17 mouse cellular contexts compared by ENCODE assay signal in the genomic region with DNA sequence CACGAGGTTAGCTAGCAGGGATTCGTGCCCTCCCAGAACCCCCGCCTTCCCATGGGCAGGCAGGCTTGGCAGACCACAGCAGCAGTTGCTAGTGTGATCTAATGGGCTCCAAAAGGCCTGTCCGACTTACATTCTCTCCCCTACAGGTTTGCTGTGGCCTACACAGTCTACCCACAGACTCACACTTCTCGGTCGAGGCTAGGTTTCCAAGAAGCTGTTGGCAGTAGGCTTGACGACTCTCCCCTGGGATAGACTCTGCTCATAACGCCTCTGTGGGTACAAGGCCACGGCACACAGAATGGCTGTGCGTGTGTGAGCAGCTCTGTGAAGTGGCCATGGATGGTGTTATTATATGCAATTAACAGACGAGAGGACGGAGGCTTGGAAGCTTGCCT. TPM values are rescaled to one million over a fixed set of nuclear protein-coding genes. Genes with fewer than 3 reads are reported as not detected.
DNase-seq lines count a peak whose midpoint lies in the region; ATAC-seq and TF ChIP-seq lines count a peak whose summit lies in the region.
"Had no signal": no experiment of that assay in that cellular context is flagged by ENCODE, and none has a peak within 500 bp of the region (broad histone marks: within the 10 kb centered on the region; RNA-seq: fewer than 3 reads in every experiment).

No protein-coding gene starts in this region.

- no peaks in the 10 kb centered on the region for H3K36me3 ChIP-seq in forebrain, embryonic 16.5 days (ENCODE audit: control insufficient read depth, insufficient read depth)
- H3K36me3 ChIP-seq in midbrain, postnatal 0 days (ENCODE audit: insufficient read depth, low read length), result 0 out of 2 replicates have a peak, but pooled peaks cover 9% of the 10 kb centered on the region
- H3K36me3 ChIP-seq in heart, embryonic 10.5 days, result no peaks in the 10 kb centered on the region

- peaks cover 11% of the 10 kb centered on the region for H3K4me1 ChIP-seq in cortical plate, adult 2 months (ENCODE audit: control insufficient read depth, insufficient read depth, low read length)
- H3K4me1 ChIP-seq in forebrain, embryonic 16.5 days (replicated peaks; ENCODE audit: control insufficient read depth, insufficient read depth, low read length), result peaks cover 26% of the 10 kb centered on the region
- H3K4me1 ChIP-seq in midbrain, postnatal 0 days (ENCODE audit: insufficient read depth, low read length), result peaks cover 20% of the 10 kb centered on the region; the same call in 1 of the 2 replicates
- H3K4me1 ChIP-seq in heart, embryonic 10.5 days, result peaks cover 11% of the 10 kb centered on the region

- 53% methylated on average over 12 of the region's 12 CpGs for WGBS in forebrain, embryonic 16.5 days
- WGBS in midbrain, postnatal 0 days, result 66% methylated on average over 12 of the region's 12 CpGs
- 80% methylated on average over 12 of the region's 12 CpGs for WGBS in heart, embryonic 10.5 days

- H3K9me3 ChIP-seq in forebrain, embryonic 16.5 days (ENCODE audit: control insufficient read depth, low read length), result no peaks in the 10 kb centered on the region
- no peaks in the 10 kb centered on the region for H3K9me3 ChIP-seq in midbrain, postnatal 0 days (ENCODE audit: low read length)
- no peaks in the 10 kb centered on the region for H3K9me3 ChIP-seq in heart, embryonic 10.5 days
- H3K9me3 ChIP-seq: megakaryocyte, embryonic 14.5 days had no signal

- ATAC-seq in forebrain, embryonic 16.5 days, result peak; percentile 18; the same call in 1 of the 2 replicates
- no peak; the same call in 1 of the 2 replicates for ATAC-seq in midbrain, postnatal 0 days (ENCODE audit: low FRiP score)
- ATAC-seq: activated CD4-positive, CD25-positive, alpha-beta regulatory T cell, adult 4 months; inflammation-experienced regulatory T-cells, adult 6 months had no signal

- H3K27ac ChIP-seq in layer of hippocampus, adult 2 months, result no peak overlapping the region
- H3K27ac ChIP-seq in cortical plate, adult 2 months (ENCODE audit: insufficient read depth, low read length), result no peak overlapping the region
- no peak overlapping the region for H3K27ac ChIP-seq in forebrain, embryonic 16.5 days (ENCODE audit: low read length)
- H3K27ac ChIP-seq in midbrain, postnatal 0 days (ENCODE audit: low read depth, low read length), result peak overlapping the region; percentile 96
- H3K27ac ChIP-seq in heart, embryonic 10.5 days, result no peak overlapping the region
- H3K27ac ChIP-seq: stomach, postnatal 0 days had no signal

- no peak for TF ChIP-seq CTCF in layer of hippocampus, adult 2 months (conservative IDR thresholded peaks at IDR 0.05)
- TF ChIP-seq CTCF in cortical plate, adult 2 months (IDR thresholded peaks at IDR 0.05; ENCODE audit: extremely low read depth, insufficient read depth, low read length), result no peak
- TF ChIP-seq CTCF in midbrain, postnatal 0 days (IDR thresholded peaks at IDR 0.05), result no peak; the same call in 1 of the 2 replicates

- H3K9ac ChIP-seq in forebrain, embryonic 16.5 days (replicated peaks; ENCODE audit: low read depth, low read length), result no peak overlapping the region
- H3K9ac ChIP-seq in midbrain, postnatal 0 days (replicated peaks; ENCODE audit: low read length, poor library complexity, severe bottlenecking), result 0 out of 2 replicates have a peak overlapping the region, but pooled peaks have one; percentile 93

- TF ChIP-seq POLR2A in cortical plate, adult 2 months (IDR thresholded peaks at IDR 0.05; ENCODE audit: extremely low read depth, insufficient read depth, low read length), result no peak

- no peak for DNase-seq in layer of hippocampus, adult 2 months (ENCODE audit: low spot score in 2 of 2)
- no peak for DNase-seq in layer of hippocampus, adult 9-11 months
- DNase-seq in midbrain, postnatal 0 days (ENCODE audit: low spot score), result no peak
- DNase-seq in heart, embryonic 10.5 days (ENCODE audit: low spot score), result no peak
- no peak for DNase-seq in thymus, postnatal 4 days
- DNase-seq: adrenal gland, postnatal 25 days; gastrocnemius, postnatal 14 days; lung, postnatal 14 days; thymus, postnatal 14 days had no signal

- H3K4me3 ChIP-seq in layer of hippocampus, adult 2 months, result peak overlapping the region; percentile 77
- peak overlapping the region; percentile 54 for H3K4me3 ChIP-seq in cortical plate, adult 2 months (ENCODE audit: insufficient read depth, low read length)
- peak overlapping the region; percentile 72 for H3K4me3 ChIP-seq in forebrain, embryonic 16.5 days (replicated peaks; ENCODE audit: low read length)
- H3K4me3 ChIP-seq in midbrain, postnatal 0 days (ENCODE audit: low read depth, low read length), result peak overlapping the region; percentile 67
- no peak overlapping the region for H3K4me3 ChIP-seq in heart, embryonic 10.5 days
- H3K4me3 ChIP-seq: megakaryocyte, embryonic 14.5 days had no signal

- peak overlapping the region; percentile 78 for H3K4me2 ChIP-seq in forebrain, embryonic 16.5 days (ENCODE audit: low read length)
- H3K4me2 ChIP-seq in midbrain, postnatal 0 days (ENCODE audit: low read depth, low read length, poor library complexity, severe bottlenecking), result peak overlapping the region; percentile 76

- H3K27me3 ChIP-seq in forebrain, embryonic 16.5 days (replicated peaks; ENCODE audit: control insufficient read depth, insufficient read depth, low read length), result 0 out of 2 replicates have a peak, but pooled peaks cover 3% of the 10 kb centered on the region
- H3K27me3 ChIP-seq in midbrain, postnatal 0 days (ENCODE audit: insufficient read depth, low read length), result no peaks in the 10 kb centered on the region
- H3K27me3 ChIP-seq in heart, embryonic 10.5 days (ENCODE audit: insufficient read depth, poor library complexity, severe bottlenecking), result peaks cover 55% of the 10 kb centered on the region

RNA-seq across cellular contexts. Expression of a gene that starts 9.9 kb away (rescaled TPM):
- 10 to 100 TPM; 61.3 to 64.6 TPM for total RNA-seq in layer of hippocampus, adult 2 months (2021)
- polyA plus RNA-seq in cortical plate, adult 2 months (2012; rRNA removed), result 115 and 123 TPM in 2 replicates
- polyA plus RNA-seq in forebrain, embryonic 16.5 days (2015; fragmentation: Nextera tagmentation; extraction: Ambion mirVana), result 29.5 and 41.0 TPM in 2 replicates
- total RNA-seq in midbrain, postnatal 0 days (2014; rRNA removed), result 92.0 and 92.8 TPM in 2 replicates
- 68.9 and 70.3 TPM in 2 replicates for polyA plus RNA-seq in midbrain, postnatal 0 days (2015; fragmentation: Nextera tagmentation; extraction: Ambion mirVana)
- 0.06 and 0.11 TPM in 2 replicates for polyA plus RNA-seq in heart, embryonic 10.5 days (2016; fragmentation: Nextera tagmentation; extraction: Ambion mirVana)
- polyA plus RNA-seq: activated CD4-positive, CD25-positive, alpha-beta regulatory T cell, adult 4 months; inflammation-experienced regulatory T-cells, adult 6 months; kidney, embryonic 14.5 days; liver, embryonic 16.5 days had no signal

RNA-seq across cellular contexts. Expression of a gene that starts 55.2 kb away (rescaled TPM):
- under 1 TPM; 0.25 to 0.26 TPM for total RNA-seq in layer of hippocampus, adult 2 months (2021)
- 1.2 and 1.9 TPM in 2 replicates for polyA plus RNA-seq in cortical plate, adult 2 months (2012; rRNA removed)
- polyA plus RNA-seq in forebrain, embryonic 16.5 days (2015; fragmentation: Nextera tagmentation; extraction: Ambion mirVana), result 1.2 and 1.5 TPM in 2 replicates
- total RNA-seq in midbrain, postnatal 0 days (2014; rRNA removed), result 1.6 and 3.8 TPM in 2 replicates
- polyA plus RNA-seq in midbrain, postnatal 0 days (2015; fragmentation: Nextera tagmentation; extraction: Ambion mirVana), result 2.7 and 2.8 TPM in 2 replicates
- polyA plus RNA-seq in heart, embryonic 10.5 days (2016; fragmentation: Nextera tagmentation; extraction: Ambion mirVana), result 7.9 and 18.6 TPM in 2 replicates
- polyA plus RNA-seq: activated CD4-positive, CD25-positive, alpha-beta regulatory T cell, adult 4 months; inflammation-experienced regulatory T-cells, adult 6 months had no signal

Comparison
In these comparisons a context has a peak if more than half of its experiments do, and no peak if none do; other contexts are left out.
1. RNA of a gene that starts 9.9 kb away (polyA plus RNA-seq): 115 to 123 TPM in cortical plate, adult 2 months, 68.9 to 70.3 TPM in midbrain, postnatal 0 days and 29.5 to 41.0 TPM in forebrain, embryonic 16.5 days; 0.06 to 0.11 TPM in heart, embryonic 10.5 days; every median in the first group is over 10 times any median in the second.